Mouse (Mus musculus) mouse embryonic stem cell (cell line): Measurements from ENCODE around the gene Bglap2.
"Not testable (repeated sequence)": the region's sequence is repeated elsewhere in the genome, so short reads cannot be mapped to it uniquely, and the experiment has no call there.

Experiments used
- in situ Hi-C, 2 experiments: fragments of 300-500 bp; cut with MboI; formaldehyde crosslinking; loops; 1 replicate in 1 of 2; 3 replicates in 1 of 2; pipeline ENCODE4 v1.14.3; 2019 to 2020; ENCODE audit warnings: low sequenced_read_pairs in 2 of 2, low pct_unique_long_range_greater_than_20kb in 1 of 2, mixed read lengths in 1 of 2; ENCODE audit not compliant: unreplicated experiment in 1 of 2

Gene Bglap2

GRCm38 (mm10) chr3:88378599-88378998, at the start of gene Bglap2:
Bglap2 (minus strand) TSS chr3:88378699.
- in situ Hi-C loops = not testable (repeated sequence)

GRCm38 (mm10) chr3:88427342-88427905, 48.9 kb upstream of the Bglap2 start:
- in situ Hi-C loops = no loop called here

GRCm38 (mm10) chr3:88425708-88426420, 47.4 kb upstream of the Bglap2 start:
- in situ Hi-C loops = no loop called here

- in situ Hi-C loops = no loop called here
These were observed 46.8 kb upstream of the Bglap2 start for GRCm38 (mm10) chr3:88425330-88425689.

GRCm38 (mm10) chr3:88424605-88425329, 46.3 kb upstream of the Bglap2 start, which contains the start of gene Slc25a44:
Slc25a44 (minus strand) TSS chr3:88425139.
- in situ Hi-C loops = no loop called here

GRCm38 (mm10) chr3:88422020-88422720, 43.7 kb upstream of the Bglap2 start:
- in situ Hi-C loops = no loop called here

- in situ Hi-C loops = no loop called here
These were observed 42.3 kb upstream of the Bglap2 start for GRCm38 (mm10) chr3:88420771-88421170.

- in situ Hi-C loops = no loop called here
These were observed 39.5 kb upstream of the Bglap2 start for GRCm38 (mm10) chr3:88418016-88418415.

GRCm38 (mm10) chr3:88415668-88416067, 37.2 kb upstream of the Bglap2 start:
- in situ Hi-C loops = no loop called here

- in situ Hi-C loops = no loop called here
These were observed 34.1 kb upstream of the Bglap2 start for GRCm38 (mm10) chr3:88412636-88413035.

GRCm38 (mm10) chr3:88411681-88412080, 33.2 kb upstream of the Bglap2 start:
- in situ Hi-C loops = no loop called here

- in situ Hi-C loops = no loop called here
These were observed 32.1 kb upstream of the Bglap2 start for GRCm38 (mm10) chr3:88410645-88411031.

GRCm38 (mm10) chr3:88409741-88410644, 31.5 kb upstream of the Bglap2 start, which contains the start of gene Pmf1:
Pmf1 (minus strand) TSS chr3:88410331.
- in situ Hi-C loops = loop anchor here (5.0 to 10.0 kb wide), 3 partner anchors 52 to 345 kb away; partner anchors contain the start of gene Sema4a (in 1 of the 2)

GRCm38 (mm10) chr3:88408953-88409352, 30.5 kb upstream of the Bglap2 start:
- in situ Hi-C loops = loop anchor here (5.0 to 10.0 kb wide), 3 partner anchors 53 to 346 kb away; partner anchors contain the start of gene Sema4a (in 1 of the 2)

GRCm38 (mm10) chr3:88407529-88407928, 29.0 kb upstream of the Bglap2 start:
- in situ Hi-C loops = loop anchor here (5.0 to 10.0 kb wide), 3 partner anchors 55 to 347 kb away; partner anchors contain the start of gene Sema4a (in 1 of the 2)

GRCm38 (mm10) chr3:88407090-88407489, 28.6 kb upstream of the Bglap2 start:
- in situ Hi-C loops = loop anchor here (5.0 to 10.0 kb wide), 3 partner anchors 55 to 348 kb away; partner anchors contain the start of gene Sema4a (in 1 of the 2)

GRCm38 (mm10) chr3:88403522-88404230, 25.2 kb upstream of the Bglap2 start:
- in situ Hi-C loops = loop anchor here (5.0 to 10.0 kb wide), 3 partner anchors 74 to 351 kb away; no protein-coding TSS in a partner anchor
